Mouse (Mus musculus): ENCODE measurements around the gene Cd244a. TPM values are rescaled to one million over a fixed set of nuclear protein-coding genes. Genes with fewer than 3 reads are reported as not detected.

Gene Cd244a
- polyA plus RNA-seq, 1 experiment: 1.3 TPM

GRCm38 (mm10) chr1:171552230-171552629 lies 6.8 kb upstream of the Cd244a start:
- no peak overlapping the region for H3K4me3 ChIP-seq (ENCODE audit: insufficient read depth, low read length)
- no peak for TF ChIP-seq CTCF (IDR thresholded peaks at IDR 0.05; ENCODE audit: low read depth, low read length)
- TF ChIP-seq POLR2A (IDR thresholded peaks at IDR 0.05; ENCODE audit: borderline replicate concordance, low read depth, low read length): no peak
- H3K4me1 ChIP-seq (ENCODE audit: control insufficient read depth, insufficient read depth, low read length): peaks cover 20% of the 10 kb centered on the region
- no peak overlapping the region for H3K27ac ChIP-seq (ENCODE audit: insufficient read depth, low read depth, low read length)

- TF ChIP-seq CTCF (IDR thresholded peaks at IDR 0.05; ENCODE audit: low read depth, low read length): no peak
- no peak for TF ChIP-seq POLR2A (IDR thresholded peaks at IDR 0.05; ENCODE audit: borderline replicate concordance, low read depth, low read length)
- H3K4me1 ChIP-seq (ENCODE audit: control insufficient read depth, insufficient read depth, low read length): peaks cover 27% of the 10 kb centered on the region
- no peak overlapping the region for H3K4me3 ChIP-seq (ENCODE audit: insufficient read depth, low read length)
- no peak overlapping the region for H3K27ac ChIP-seq (ENCODE audit: insufficient read depth, low read depth, low read length)
These were observed 5.3 kb upstream of the Cd244a start for GRCm38 (mm10) chr1:171553359-171554341.

GRCm38 (mm10) chr1:171556366-171556765 lies 2.6 kb upstream of the Cd244a start:
- H3K4me1 ChIP-seq (ENCODE audit: control insufficient read depth, insufficient read depth, low read length): peaks cover 46% of the 10 kb centered on the region
- no peak overlapping the region for H3K27ac ChIP-seq (ENCODE audit: insufficient read depth, low read depth, low read length)
- no peak for TF ChIP-seq POLR2A (IDR thresholded peaks at IDR 0.05; ENCODE audit: borderline replicate concordance, low read depth, low read length)
- no peak for TF ChIP-seq CTCF (IDR thresholded peaks at IDR 0.05; ENCODE audit: low read depth, low read length)
- no peak overlapping the region for H3K4me3 ChIP-seq (ENCODE audit: insufficient read depth, low read length)

GRCm38 (mm10) chr1:171558407-171558806 lies 586 bp upstream of the Cd244a start:
- no peak for TF ChIP-seq POLR2A (IDR thresholded peaks at IDR 0.05; ENCODE audit: borderline replicate concordance, low read depth, low read length)
- TF ChIP-seq CTCF (IDR thresholded peaks at IDR 0.05; ENCODE audit: low read depth, low read length): no peak
- peak overlapping the region; percentile 57 for H3K27ac ChIP-seq (ENCODE audit: insufficient read depth, low read depth, low read length)
- H3K4me1 ChIP-seq (ENCODE audit: control insufficient read depth, insufficient read depth, low read length): peaks cover 53% of the 10 kb centered on the region
- H3K4me3 ChIP-seq (ENCODE audit: insufficient read depth, low read length): no peak overlapping the region

GRCm38 (mm10) chr1:171560262-171560661 lies 1.3 kb downstream of the Cd244a start:
- peaks cover 41% of the 10 kb centered on the region for H3K4me1 ChIP-seq (ENCODE audit: control insufficient read depth, insufficient read depth, low read length)
- no peak overlapping the region for H3K4me3 ChIP-seq (ENCODE audit: insufficient read depth, low read length)
- TF ChIP-seq CTCF (IDR thresholded peaks at IDR 0.05; ENCODE audit: low read depth, low read length) (no peak), POLR2A (IDR thresholded peaks at IDR 0.05; ENCODE audit: borderline replicate concordance, low read depth, low read length) (no peak)
- no peak overlapping the region for H3K27ac ChIP-seq (ENCODE audit: insufficient read depth, low read depth, low read length)

GRCm38 (mm10) chr1:171561200-171561599 lies 2.2 kb downstream of the Cd244a start:
- H3K4me1 ChIP-seq (ENCODE audit: control insufficient read depth, insufficient read depth, low read length): peaks cover 41% of the 10 kb centered on the region
- peak overlapping the region; percentile 93 for H3K27ac ChIP-seq (ENCODE audit: insufficient read depth, low read depth, low read length)
- 0 out of 2 replicates have a peak overlapping the region, but pooled peaks have one; percentile 14 for H3K4me3 ChIP-seq (ENCODE audit: insufficient read depth, low read length)
- TF ChIP-seq POLR2A (IDR thresholded peaks at IDR 0.05; ENCODE audit: borderline replicate concordance, low read depth, low read length): no peak
- TF ChIP-seq CTCF (IDR thresholded peaks at IDR 0.05; ENCODE audit: low read depth, low read length): no peak

- TF ChIP-seq POLR2A (IDR thresholded peaks at IDR 0.05; ENCODE audit: borderline replicate concordance, low read depth, low read length) (no peak), CTCF (IDR thresholded peaks at IDR 0.05; ENCODE audit: low read depth, low read length) (no peak)
- Histone ChIP-seq H3K4me1 (ENCODE audit: control insufficient read depth, insufficient read depth, low read length) (peaks cover 41% of the 10 kb centered on the region), H3K4me3 (ENCODE audit: insufficient read depth, low read length) (peak overlapping the region; percentile 47), H3K27ac (ENCODE audit: insufficient read depth, low read depth, low read length) (peak overlapping the region; percentile 93)
These were observed 2.7 kb downstream of the Cd244a start for GRCm38 (mm10) chr1:171561639-171562225.

GRCm38 (mm10) chr1:171563042-171563441 lies 4.0 kb downstream of the Cd244a start:
- Histone ChIP-seq H3K4me1 (ENCODE audit: control insufficient read depth, insufficient read depth, low read length) (peaks cover 39% of the 10 kb centered on the region), H3K27ac (ENCODE audit: insufficient read depth, low read depth, low read length) (peak overlapping the region; percentile 93), H3K4me3 (ENCODE audit: insufficient read depth, low read length) (no peak overlapping the region)
- TF ChIP-seq CTCF (IDR thresholded peaks at IDR 0.05; ENCODE audit: low read depth, low read length) (no peak), POLR2A (IDR thresholded peaks at IDR 0.05; ENCODE audit: borderline replicate concordance, low read depth, low read length) (no peak)

- no peak overlapping the region for H3K4me3 ChIP-seq (ENCODE audit: insufficient read depth, low read length)
- no peak overlapping the region for H3K27ac ChIP-seq (ENCODE audit: insufficient read depth, low read depth, low read length)
- peaks cover 30% of the 10 kb centered on the region for H3K4me1 ChIP-seq (ENCODE audit: control insufficient read depth, insufficient read depth, low read length)
- TF ChIP-seq CTCF (IDR thresholded peaks at IDR 0.05; ENCODE audit: low read depth, low read length): peak; percentile 86
- TF ChIP-seq POLR2A (IDR thresholded peaks at IDR 0.05; ENCODE audit: borderline replicate concordance, low read depth, low read length): no peak
These were observed 5.3 kb downstream of the Cd244a start for GRCm38 (mm10) chr1:171564247-171564646.

GRCm38 (mm10) chr1:171565888-171566287 lies 6.9 kb downstream of the Cd244a start:
- Histone ChIP-seq H3K4me3 (ENCODE audit: insufficient read depth, low read length) (no peak overlapping the region), H3K27ac (ENCODE audit: insufficient read depth, low read depth, low read length) (no peak overlapping the region), H3K4me1 (ENCODE audit: control insufficient read depth, insufficient read depth, low read length) (peaks cover 15% of the 10 kb centered on the region)
- no peak for TF ChIP-seq POLR2A (IDR thresholded peaks at IDR 0.05; ENCODE audit: borderline replicate concordance, low read depth, low read length)
- TF ChIP-seq CTCF (IDR thresholded peaks at IDR 0.05; ENCODE audit: low read depth, low read length): no peak
